Mouse (Mus musculus): ENCODE measurements at regions not wholly inside any gene's neighbourhood (a gene's known extent, or its start where the extent isn't known, plus 50 kb on each side); places are given as distances from the start of the nearest gene placed in this dataset.

GRCm38 (mm10) chr11:57432299-57432698 lies 86.1 kb downstream of the Fam114a2 start:
- Histone ChIP-seq H3K27me3 (ENCODE audit: control insufficient read depth, insufficient read depth, low read depth, low read length) (no peaks in the 10 kb centered on the region), H3K27ac (ENCODE audit: low read length) (no peak overlapping the region), H3K9me3 (ENCODE audit: control insufficient read depth, low read length) (no peaks in the 10 kb centered on the region), H3K9ac (ENCODE audit: low read length) (no peak overlapping the region), H3K4me3 (ENCODE audit: low read length) (no peak overlapping the region), H3K4me2 (ENCODE audit: low read depth, low read length) (no peak overlapping the region), H3K36me3 (ENCODE audit: control insufficient read depth, insufficient read depth, low read length) (no peaks in the 10 kb centered on the region), H3K4me1 (replicated peaks; ENCODE audit: control insufficient read depth, insufficient read depth, low read length) (no peaks in the 10 kb centered on the region)
- ATAC-seq (ENCODE audit: low read depth): no peak
- WGBS: 30% methylated on average over 1 of the region's 1 CpGs

DNA sequence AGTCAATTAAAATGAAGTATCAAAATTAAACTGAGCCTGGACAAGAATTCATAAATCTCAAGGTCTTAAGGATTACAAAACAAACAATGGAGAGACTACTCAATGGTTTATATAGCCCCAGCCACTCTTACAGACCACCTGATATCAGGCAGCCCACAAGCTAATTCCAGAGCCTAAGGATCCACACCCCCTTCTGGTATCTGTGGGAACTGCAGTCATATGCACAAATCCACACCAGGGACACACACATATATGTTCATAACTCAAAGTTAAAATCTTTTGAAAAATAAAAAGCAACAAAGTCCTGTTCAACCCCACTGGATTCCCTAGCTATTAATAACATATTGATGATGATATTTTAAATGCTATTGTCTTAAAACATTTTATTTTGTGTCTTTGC lies 86.5 kb downstream of the Fam114a2 start:
- no peak for ATAC-seq (ENCODE audit: low read depth)
- no peak overlapping the region for H3K4me2 ChIP-seq (ENCODE audit: low read depth, low read length)
- no peak overlapping the region for H3K9ac ChIP-seq (ENCODE audit: low read length)

GRCm38 (mm10) chr11:57426046-57426805 lies 92.2 kb downstream of the Fam114a2 start:
- no peak overlapping the region for H3K4me3 ChIP-seq (ENCODE audit: low read length)
- WGBS: 63% methylated on average over 12 of the region's 12 CpGs
- no peak for ATAC-seq (ENCODE audit: low read depth)

More for the DNA sequence above, 86.5 kb downstream of the Fam114a2 start:
- H3K27me3 ChIP-seq (ENCODE audit: control insufficient read depth, insufficient read depth, low read depth, low read length): no peaks in the 10 kb centered on the region
- H3K36me3 ChIP-seq (ENCODE audit: control insufficient read depth, insufficient read depth, low read length): no peaks in the 10 kb centered on the region
- H3K27ac ChIP-seq (ENCODE audit: low read length): no peak overlapping the region
- no peak overlapping the region for H3K4me3 ChIP-seq (ENCODE audit: low read length)
- no peaks in the 10 kb centered on the region for H3K9me3 ChIP-seq (ENCODE audit: control insufficient read depth, low read length)
- no peaks in the 10 kb centered on the region for H3K4me1 ChIP-seq (replicated peaks; ENCODE audit: control insufficient read depth, insufficient read depth, low read length)

DNA sequence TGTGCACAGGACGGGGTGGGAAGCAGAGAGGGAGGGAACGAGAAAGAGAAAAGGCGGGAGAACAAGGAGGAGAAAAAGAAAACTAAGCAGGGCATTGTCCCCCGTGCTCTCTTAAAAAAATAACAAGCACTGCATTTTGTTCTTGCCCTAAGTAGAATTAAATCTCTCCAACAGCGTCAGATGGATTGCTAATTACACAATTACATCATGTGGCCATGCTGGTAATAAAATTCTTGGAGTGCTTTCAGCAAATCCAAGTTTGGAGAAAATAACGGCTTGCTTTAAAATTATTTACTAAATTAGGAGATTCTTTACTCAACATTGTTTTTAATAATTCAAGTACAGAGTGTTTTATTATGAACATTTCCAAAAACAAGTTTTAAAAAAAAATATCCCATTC lies 99.0 kb downstream of the Fam114a2 start:
- 69% methylated on average over 6 of the region's 6 CpGs for WGBS
- Histone ChIP-seq H3K4me2 (ENCODE audit: low read depth, low read length) (no peak overlapping the region), H3K27ac (ENCODE audit: low read length) (no peak overlapping the region), H3K4me3 (ENCODE audit: low read length) (no peak overlapping the region), H3K27me3 (ENCODE audit: control insufficient read depth, insufficient read depth, low read depth, low read length) (no peaks in the 10 kb centered on the region), H3K9me3 (ENCODE audit: control insufficient read depth, low read length) (0 out of 2 replicates have a peak, but pooled peaks cover 3% of the 10 kb centered on the region), H3K9ac (ENCODE audit: low read length) (no peak overlapping the region), H3K4me1 (replicated peaks; ENCODE audit: control insufficient read depth, insufficient read depth, low read length) (no peaks in the 10 kb centered on the region), H3K36me3 (ENCODE audit: control insufficient read depth, insufficient read depth, low read length) (no peaks in the 10 kb centered on the region)
- no peak for ATAC-seq (ENCODE audit: low read depth)

More at GRCm38 (mm10) chr11:57426046-57426805, 92.2 kb downstream of the Fam114a2 start:
- Histone ChIP-seq H3K4me2 (ENCODE audit: low read depth, low read length) (no peak overlapping the region), H3K9me3 (ENCODE audit: control insufficient read depth, low read length) (no peaks in the 10 kb centered on the region), H3K27me3 (ENCODE audit: control insufficient read depth, insufficient read depth, low read depth, low read length) (no peaks in the 10 kb centered on the region), H3K9ac (ENCODE audit: low read length) (no peak overlapping the region), H3K4me1 (replicated peaks; ENCODE audit: control insufficient read depth, insufficient read depth, low read length) (no peaks in the 10 kb centered on the region), H3K36me3 (ENCODE audit: control insufficient read depth, insufficient read depth, low read length) (no peaks in the 10 kb centered on the region), H3K27ac (ENCODE audit: low read length) (no peak overlapping the region)

DNA sequence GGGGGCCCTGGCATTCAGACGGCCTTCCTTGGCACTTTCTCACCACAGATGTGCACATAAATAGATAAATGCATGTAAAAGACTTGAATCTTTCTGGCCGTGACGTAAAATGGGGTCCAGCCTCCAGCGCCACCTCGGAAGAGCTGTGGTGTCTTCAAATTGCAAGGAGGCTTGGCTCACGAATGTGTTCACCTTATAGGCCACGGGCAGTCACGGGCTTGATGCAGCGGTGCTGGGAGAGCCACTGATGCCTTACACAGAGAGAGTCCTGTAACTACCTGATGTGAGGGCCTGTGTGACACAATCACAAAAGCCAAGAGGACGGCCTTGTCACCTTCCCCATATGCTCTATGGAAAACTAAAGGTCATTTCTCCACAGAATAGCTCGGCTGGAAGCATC lies 102.4 kb downstream of the Fam114a2 start:
- no peak overlapping the region for H3K4me2 ChIP-seq (ENCODE audit: low read depth, low read length)
- H3K36me3 ChIP-seq (ENCODE audit: control insufficient read depth, insufficient read depth, low read length): no peaks in the 10 kb centered on the region
- 0 out of 2 replicates have a peak, but pooled peaks cover 3% of the 10 kb centered on the region for H3K9me3 ChIP-seq (ENCODE audit: control insufficient read depth, low read length)
- no peaks in the 10 kb centered on the region for H3K4me1 ChIP-seq (replicated peaks; ENCODE audit: control insufficient read depth, insufficient read depth, low read length)
- H3K27me3 ChIP-seq (ENCODE audit: control insufficient read depth, insufficient read depth, low read depth, low read length): no peaks in the 10 kb centered on the region
- ATAC-seq (ENCODE audit: low read depth): no peak
- WGBS: 82% methylated on average over 11 of the region's 11 CpGs
- H3K4me3 ChIP-seq (ENCODE audit: low read length): no peak overlapping the region
- H3K9ac ChIP-seq (ENCODE audit: low read length): no peak overlapping the region
- no peak overlapping the region for H3K27ac ChIP-seq (ENCODE audit: low read length)

DNA sequence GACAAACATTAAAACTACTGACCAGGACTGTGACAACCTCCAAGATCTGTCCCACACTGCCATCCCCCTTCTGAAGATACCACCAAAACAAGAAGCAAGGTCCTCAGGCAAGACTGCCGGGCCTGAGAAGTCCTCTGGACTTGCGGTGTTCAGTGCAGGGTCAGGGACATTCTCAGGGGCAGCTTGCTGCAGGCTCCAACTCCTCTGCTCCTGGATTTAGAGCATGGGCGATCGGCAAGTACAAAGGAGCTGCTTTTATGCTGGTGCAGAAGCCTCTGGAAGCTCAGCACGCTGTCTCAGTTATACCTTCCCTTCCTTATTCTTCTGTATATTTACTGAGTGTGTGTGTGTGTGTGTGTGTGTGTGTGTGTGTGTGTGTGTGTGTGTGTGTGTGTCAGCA lies 103.2 kb downstream of the Fam114a2 start:
- no peak overlapping the region for H3K9ac ChIP-seq (ENCODE audit: low read length)
- H3K36me3 ChIP-seq (ENCODE audit: control insufficient read depth, insufficient read depth, low read length): no peaks in the 10 kb centered on the region
- ATAC-seq (ENCODE audit: low read depth): no peak
- H3K27ac ChIP-seq (ENCODE audit: low read length): no peak overlapping the region
- H3K4me1 ChIP-seq (replicated peaks; ENCODE audit: control insufficient read depth, insufficient read depth, low read length): no peaks in the 10 kb centered on the region
- 0 out of 2 replicates have a peak, but pooled peaks cover 3% of the 10 kb centered on the region for H3K9me3 ChIP-seq (ENCODE audit: control insufficient read depth, low read length)
- H3K4me3 ChIP-seq (ENCODE audit: low read length): no peak overlapping the region
- H3K27me3 ChIP-seq (ENCODE audit: control insufficient read depth, insufficient read depth, low read depth, low read length): no peaks in the 10 kb centered on the region
- H3K4me2 ChIP-seq (ENCODE audit: low read depth, low read length): no peak overlapping the region
- WGBS: 71% methylated on average over 5 of the region's 5 CpGs

GRCm38 (mm10) chr11:57414697-57415096 lies 103.7 kb downstream of the Fam114a2 start:
- H3K27me3 ChIP-seq (ENCODE audit: control insufficient read depth, insufficient read depth, low read depth, low read length): no peaks in the 10 kb centered on the region
- no peaks in the 10 kb centered on the region for H3K36me3 ChIP-seq (ENCODE audit: control insufficient read depth, insufficient read depth, low read length)
- no peak overlapping the region for H3K9ac ChIP-seq (ENCODE audit: low read length)
- no peak for ATAC-seq (ENCODE audit: low read depth)
- no peak overlapping the region for H3K27ac ChIP-seq (ENCODE audit: low read length)
- H3K4me1 ChIP-seq (replicated peaks; ENCODE audit: control insufficient read depth, insufficient read depth, low read length): no peaks in the 10 kb centered on the region
- 60% methylated on average over 7 of the region's 7 CpGs for WGBS
- no peak overlapping the region for H3K4me2 ChIP-seq (ENCODE audit: low read depth, low read length)
- 0 out of 2 replicates have a peak, but pooled peaks cover 3% of the 10 kb centered on the region for H3K9me3 ChIP-seq (ENCODE audit: control insufficient read depth, low read length)
- no peak overlapping the region for H3K4me3 ChIP-seq (ENCODE audit: low read length)

- no peak for ATAC-seq (ENCODE audit: low read depth)
- no peak overlapping the region for H3K27ac ChIP-seq (ENCODE audit: low read length)
- no peaks in the 10 kb centered on the region for H3K4me1 ChIP-seq (replicated peaks; ENCODE audit: control insufficient read depth, insufficient read depth, low read length)
- H3K4me3 ChIP-seq (ENCODE audit: low read length): no peak overlapping the region
- H3K9ac ChIP-seq (ENCODE audit: low read length): no peak overlapping the region
- H3K36me3 ChIP-seq (ENCODE audit: control insufficient read depth, insufficient read depth, low read length): no peaks in the 10 kb centered on the region
- 0 out of 2 replicates have a peak, but pooled peaks cover 3% of the 10 kb centered on the region for H3K9me3 ChIP-seq (ENCODE audit: control insufficient read depth, low read length)
- no peak overlapping the region for H3K4me2 ChIP-seq (ENCODE audit: low read depth, low read length)
- no peaks in the 10 kb centered on the region for H3K27me3 ChIP-seq (ENCODE audit: control insufficient read depth, insufficient read depth, low read depth, low read length)
- 72% methylated on average over 4 of the region's 4 CpGs for WGBS
Measured at GRCm38 (mm10) chr11:57413271-57413670, 105.1 kb downstream of the Fam114a2 start.

DNA sequence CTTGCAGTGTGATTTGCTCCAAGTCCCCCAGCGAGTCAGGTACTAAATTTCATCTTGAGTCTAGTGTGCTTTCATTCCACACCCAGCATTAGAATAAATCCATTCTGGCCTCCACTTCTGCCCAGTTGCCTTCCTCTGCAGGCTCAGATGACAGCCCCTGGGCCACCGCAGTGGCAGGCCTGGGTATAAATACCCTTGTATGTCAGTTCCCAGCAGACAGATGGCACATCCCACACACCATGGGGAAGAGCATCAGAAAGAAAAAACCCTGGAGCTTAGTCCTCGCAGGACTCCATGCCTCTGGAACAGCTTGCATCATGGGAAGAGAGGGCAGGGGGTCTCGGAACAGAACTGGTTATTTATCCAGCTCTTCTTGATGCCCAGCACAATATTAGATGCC lies 105.7 kb downstream of the Fam114a2 start:
- no peak overlapping the region for H3K9ac ChIP-seq (ENCODE audit: low read length)
- ATAC-seq (ENCODE audit: low read depth): no peak
- H3K4me3 ChIP-seq (ENCODE audit: low read length): no peak overlapping the region
- H3K9me3 ChIP-seq (ENCODE audit: control insufficient read depth, low read length): no peaks in the 10 kb centered on the region
- H3K4me2 ChIP-seq (ENCODE audit: low read depth, low read length): no peak overlapping the region
- no peaks in the 10 kb centered on the region for H3K27me3 ChIP-seq (ENCODE audit: control insufficient read depth, insufficient read depth, low read depth, low read length)
- 81% methylated on average over 4 of the region's 4 CpGs for WGBS
- no peaks in the 10 kb centered on the region for H3K36me3 ChIP-seq (ENCODE audit: control insufficient read depth, insufficient read depth, low read length)
- no peaks in the 10 kb centered on the region for H3K4me1 ChIP-seq (replicated peaks; ENCODE audit: control insufficient read depth, insufficient read depth, low read length)
- H3K27ac ChIP-seq (ENCODE audit: low read length): no peak overlapping the region

All from lung, embryonic 16.5 days (tissue).